Mouse (Mus musculus) small intestine, adult 2 months (tissue): ENCODE results near the gene Rabl6.

Experiments used
- CTCF ChIP-seq: fragments of 200-500 bp; IDR thresholded peaks from 2 replicates; pipeline ENCODE4 v1.5.1; 2012; ENCODE audit warnings: low read depth, mild to moderate bottlenecking, control low read depth, inconsistent platforms, low read length, moderate library complexity, mixed read lengths; ENCODE audit not compliant: insufficient replicate concordance, insufficient read length; ENCODE audit errors: extremely low read depth
- POLR2A ChIP-seq: fragments of 200-500 bp; IDR thresholded peaks from 2 replicates; pipeline ENCODE4 v1.6.1; 2012; ENCODE audit warnings: low read depth, mild to moderate bottlenecking, control low read depth, inconsistent platforms, low read length, moderate library complexity

DNA sequence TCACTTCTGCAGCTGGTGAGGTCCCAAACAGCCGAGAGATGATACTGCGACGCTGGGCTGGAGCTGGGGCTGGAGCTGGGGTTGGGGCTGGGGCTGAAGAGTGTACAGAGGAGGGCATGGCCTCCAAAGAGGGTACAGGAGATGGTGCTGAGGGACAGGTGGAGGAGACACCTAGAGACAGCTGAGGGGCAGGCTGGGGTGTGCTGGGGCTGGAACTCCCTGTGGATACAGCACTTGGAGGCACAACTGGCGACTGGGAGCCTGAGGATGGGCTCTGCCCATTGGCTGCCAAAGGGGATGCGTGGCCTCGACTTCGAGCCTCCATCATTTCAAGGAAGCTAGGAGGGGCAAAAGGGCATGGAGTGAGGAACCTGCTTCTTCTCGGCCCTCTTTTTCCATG, 21.0 kb downstream of the Rabl6 start:
- TF ChIP-seq CTCF: no peak
- TF ChIP-seq POLR2A: no peak
